Mouse (Mus musculus) gastrocnemius, postnatal 36 days (tissue): ENCODE measurements around the gene Sgk1. TPM values are rescaled to one million over a fixed set of nuclear protein-coding genes. Genes with fewer than 3 reads are reported as not detected.

Source experiments
- DNase-seq, 2 experiments: peaks; one replicate each; pipeline ENCODE4 v3.0.0; 2022
- intact Hi-C: fragments of 180-260 bp; cut with DNase I; formaldehyde crosslinking; loops from one replicate; pipeline ENCODE4 v1.15.1; 2025
- total RNA-seq, 2 experiments: library from RNA; stranded (reverse); gene quantifications; 2 replicates each; pipeline ENCODE4 v1.2.3; 2021

Sgk1 gene
- total RNA-seq, 2 experiments from 2014 or later = 192 to 226 TPM

GRCm38 (mm10) chr10:21910334-21910733 is 28.4 kb downstream of the Sgk1 start:
- intact Hi-C loops = no loop called here
- no peak for DNase-seq

- no peak for DNase-seq
- intact Hi-C loops = no loop called here
Measured at GRCm38 (mm10) chr10:21911303-21911947, 29.4 kb downstream of the Sgk1 start.

GRCm38 (mm10) chr10:21914751-21915150 is 32.8 kb downstream of the Sgk1 start:
- DNase-seq = no peak
- intact Hi-C loops = no loop called here

- DNase-seq = no peak
- intact Hi-C loops = no loop called here
Measured at GRCm38 (mm10) chr10:21916301-21917071, 34.5 kb downstream of the Sgk1 start.

- DNase-seq = no peak
- intact Hi-C loops = no loop called here
Measured at GRCm38 (mm10) chr10:21918016-21918749, 36.2 kb downstream of the Sgk1 start.

GRCm38 (mm10) chr10:21918750-21919145 is 36.8 kb downstream of the Sgk1 start:
- no peak for DNase-seq
- intact Hi-C loops = no loop called here

- intact Hi-C loops = no loop called here
- no peak for DNase-seq
Measured at GRCm38 (mm10) chr10:21920611-21921010, 38.6 kb downstream of the Sgk1 start.

GRCm38 (mm10) chr10:21922716-21923350 is 40.8 kb downstream of the Sgk1 start:
- peak in 1 of 2 experiments; percentile 15 for DNase-seq
- intact Hi-C loops = no loop called here

- peak; percentile 63 to 72 for DNase-seq
- intact Hi-C loops = no loop called here
Measured at GRCm38 (mm10) chr10:21923495-21923952, 41.5 kb downstream of the Sgk1 start.

GRCm38 (mm10) chr10:21924051-21924720 is 42.2 kb downstream of the Sgk1 start:
- DNase-seq = no peak
- intact Hi-C loops = no loop called here

- no peak for DNase-seq
- intact Hi-C loops = no loop called here
Measured at GRCm38 (mm10) chr10:21926941-21927340, 45.0 kb downstream of the Sgk1 start.

GRCm38 (mm10) chr10:21930781-21931380 is 48.9 kb downstream of the Sgk1 start:
- intact Hi-C loops = no loop called here
- DNase-seq = no peak

GRCm38 (mm10) chr10:21932791-21933190 is 50.8 kb downstream of the Sgk1 start:
- no peak for DNase-seq
- intact Hi-C loops = no loop called here

- intact Hi-C loops = no loop called here
- DNase-seq = no peak
Measured at GRCm38 (mm10) chr10:21934826-21935225, 52.8 kb downstream of the Sgk1 start.

GRCm38 (mm10) chr10:21936513-21937221 is 54.7 kb downstream of the Sgk1 start:
- intact Hi-C loops = no loop called here
- no peak for DNase-seq

- intact Hi-C loops = no loop called here
- peak; percentile 28 to 47 for DNase-seq
Measured at GRCm38 (mm10) chr10:21937222-21937605, 55.2 kb downstream of the Sgk1 start.

GRCm38 (mm10) chr10:21938166-21938565 is 56.2 kb downstream of the Sgk1 start:
- no peak for DNase-seq
- intact Hi-C loops = no loop called here

- DNase-seq = no peak
- intact Hi-C loops = no loop called here
Measured at GRCm38 (mm10) chr10:21941235-21941634, 59.3 kb downstream of the Sgk1 start.

GRCm38 (mm10) chr10:21943145-21943700 is 61.2 kb downstream of the Sgk1 start:
- no peak for DNase-seq
- intact Hi-C loops = no loop called here
